Mouse (Mus musculus): ENCODE data around the gene Tiam2.

DNA sequence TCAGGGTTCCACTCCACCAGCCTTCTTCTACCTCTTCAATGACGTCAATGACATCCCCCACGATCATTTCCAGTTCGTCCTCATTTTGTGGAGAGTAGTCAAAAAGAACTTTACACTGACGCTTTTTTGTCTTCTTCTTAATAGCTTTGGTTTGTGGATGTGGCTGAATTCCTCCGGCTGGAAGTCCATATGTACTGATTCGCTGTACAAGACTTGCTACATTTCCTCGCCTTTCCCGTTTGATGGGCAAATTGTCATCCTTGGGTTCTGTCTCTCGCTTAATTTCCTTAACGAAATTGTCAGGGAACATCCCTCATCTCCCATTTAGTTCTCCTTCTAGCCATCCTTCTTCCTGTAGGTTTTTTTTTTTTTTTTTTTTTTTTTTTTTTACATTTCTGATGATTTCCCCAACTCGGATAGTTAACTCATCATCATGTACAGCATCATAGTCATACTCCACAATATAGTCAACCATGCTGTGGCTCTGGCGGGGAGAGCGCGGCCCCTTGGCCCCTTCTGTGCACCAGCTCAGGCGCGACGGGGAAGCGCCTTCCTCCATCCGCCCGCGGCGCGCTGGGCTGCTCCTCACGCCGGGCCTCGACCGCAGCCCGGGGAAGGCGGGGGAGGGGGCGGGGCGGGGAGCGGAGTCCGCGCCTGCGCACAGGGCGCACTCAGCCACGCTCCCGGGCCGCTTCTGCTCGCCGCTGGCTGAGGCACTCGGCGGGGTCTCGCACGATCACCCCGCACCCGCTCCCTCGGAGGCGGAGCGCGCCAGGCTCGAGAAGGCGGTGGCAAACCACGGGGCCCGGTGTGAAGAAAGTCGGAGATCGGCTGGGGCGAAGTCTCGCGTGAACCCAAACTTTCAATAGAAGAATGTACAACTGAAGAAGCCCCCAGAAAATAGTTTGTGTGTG lies 12.4 kb upstream of the Tiam2 start:
- no peak for TF ChIP-seq CTCF (IDR thresholded peaks at IDR 0.05 in 2 of 3, conservative IDR thresholded peaks at IDR 0.05 in 1 of 3; ENCODE audit: control insufficient read depth in 1 of 3, insufficient read depth in 1 of 3, low read depth in 2 of 3, low read length in 3 of 3, poor library complexity in 1 of 3, severe bottlenecking in 1 of 3)
- no peak for TF ChIP-seq EP300 (IDR thresholded peaks at IDR 0.05; ENCODE audit: low read depth in 1 of 2, low read length in 2 of 2)
- TF ChIP-seq POLR2AphosphoS2 (IDR thresholded peaks at IDR 0.05; ENCODE audit: low read length), result no peak
- no peak for TF ChIP-seq TCF12 (IDR thresholded peaks at IDR 0.05; ENCODE audit: low read depth, low read length)
- TF ChIP-seq POLR2A (IDR thresholded peaks at IDR 0.05; ENCODE audit: control insufficient read depth in 1 of 2, insufficient read depth in 1 of 2, low read depth in 1 of 2, low read length in 2 of 2, poor library complexity in 1 of 2), result 0 out of 4 replicates have a peak, but pooled peaks of 1 of the 2 experiments have one; percentile 32
- TF ChIP-seq MAX (IDR thresholded peaks at IDR 0.05; ENCODE audit: low read length), result 0 out of 2 replicates have a peak, but pooled peaks have one; percentile 22
- no peak for TF ChIP-seq USF1 (IDR thresholded peaks at IDR 0.05; ENCODE audit: low read depth, low read length)
- TF ChIP-seq ZNF384 (IDR thresholded peaks at IDR 0.05; ENCODE audit: low read depth, low read length), result no peak
- no peak for TF ChIP-seq HCFC1 (IDR thresholded peaks at IDR 0.05; ENCODE audit: low read depth, low read length)
- no peak for TF ChIP-seq TAL1 (IDR thresholded peaks at IDR 0.05; ENCODE audit: low read length)
- no peak for TF ChIP-seq CHD2 (IDR thresholded peaks at IDR 0.05; ENCODE audit: low read length)

All from MEL (cell line).